Mouse (Mus musculus): ENCODE measurements at regions not wholly inside any gene's neighbourhood (a gene's known extent, or its start where the extent isn't known, plus 50 kb on each side); places are given as distances from the start of the nearest gene placed in this dataset.

GRCm38 (mm10) chr14:76247664-76248063, 137.0 kb downstream of the Nufip1 start:
- peak; percentile 23 for DNase-seq

- DNase-seq = no peak
Measured at GRCm38 (mm10) chr14:76253850-76254249, 143.2 kb downstream of the Nufip1 start.

GRCm38 (mm10) chr14:76254565-76255501, 144.1 kb downstream of the Nufip1 start:
- peak; percentile 19 for DNase-seq

- DNase-seq = no peak
Measured at GRCm38 (mm10) chr14:76255971-76256370, 145.3 kb downstream of the Nufip1 start.

GRCm38 (mm10) chr14:76258626-76259025, 147.9 kb downstream of the Nufip1 start:
- DNase-seq = no peak

GRCm38 (mm10) chr14:76260628-76261293, 150.1 kb downstream of the Nufip1 start:
- no peak for DNase-seq

- DNase-seq = no peak
Measured at GRCm38 (mm10) chr14:76263682-76264081, 151.1 kb upstream of the Tsc22d1 start.

GRCm38 (mm10) chr14:76265819-76266218, 148.9 kb upstream of the Tsc22d1 start:
- DNase-seq = no peak

GRCm38 (mm10) chr14:76266249-76266648, 148.5 kb upstream of the Tsc22d1 start:
- DNase-seq = no peak

GRCm38 (mm10) chr14:76267091-76267490, 147.7 kb upstream of the Tsc22d1 start:
- no peak for DNase-seq

- no peak for DNase-seq
Measured at GRCm38 (mm10) chr14:76271190-76271589, 143.6 kb upstream of the Tsc22d1 start.

GRCm38 (mm10) chr14:76272840-76273239, 141.9 kb upstream of the Tsc22d1 start:
- no peak for DNase-seq

GRCm38 (mm10) chr14:76276655-76277054, 138.1 kb upstream of the Tsc22d1 start:
- no peak for DNase-seq

GRCm38 (mm10) chr14:76278751-76279450, 135.9 kb upstream of the Tsc22d1 start:
- DNase-seq = no peak

- DNase-seq = no peak
Measured at GRCm38 (mm10) chr14:76279561-76279960, 135.2 kb upstream of the Tsc22d1 start.

- no peak for DNase-seq
Measured at GRCm38 (mm10) chr14:76281867-76282266, 132.9 kb upstream of the Tsc22d1 start.

- DNase-seq = no peak
Measured at GRCm38 (mm10) chr14:76287768-76288167, 127.0 kb upstream of the Tsc22d1 start.

GRCm38 (mm10) chr14:76290401-76291018, 124.3 kb upstream of the Tsc22d1 start:
- no peak for DNase-seq

- DNase-seq = no peak
Measured at GRCm38 (mm10) chr14:76292211-76292610, 122.5 kb upstream of the Tsc22d1 start.

- peak; percentile 13 for DNase-seq
Measured at GRCm38 (mm10) chr14:76295411-76296169, 119.2 kb upstream of the Tsc22d1 start.

- no peak for DNase-seq
Measured at GRCm38 (mm10) chr14:76297864-76298263, 116.9 kb upstream of the Tsc22d1 start.

All from lung, postnatal 14 days (tissue).